Mouse (Mus musculus): Measurements from ENCODE around the gene Kalrn. TPM values are rescaled to one million over a fixed set of nuclear protein-coding genes. Genes with fewer than 3 reads are reported as not detected.

Kalrn gene
- polyA plus RNA-seq, 1 experiment: 309 TPM

- Histone ChIP-seq H3K9me3 (no peaks in the 10 kb centered on the region), H3K4me3 (replicated peaks) (no peak overlapping the region), H3K27me3 (replicated peaks) (peaks cover 68% of the 10 kb centered on the region), H3K4me1 (peaks cover 3% of the 10 kb centered on the region; the same call in 1 of the 2 replicates), H3K36me3 (replicated peaks; ENCODE audit: low read length) (no peaks in the 10 kb centered on the region)
- TF ChIP-seq FLI1 (IDR thresholded peaks at IDR 0.05; ENCODE audit: low read length): no peak
Measured at GRCm38 (mm10) chr16:34560814-34561213, 12.5 kb downstream of the Kalrn start.

GRCm38 (mm10) chr16:34560411-34560810 is 12.9 kb downstream of the Kalrn start:
- no peak for TF ChIP-seq FLI1 (IDR thresholded peaks at IDR 0.05; ENCODE audit: low read length)
- TF ChIP-seq GATA1 (IDR thresholded peaks at IDR 0.05; ENCODE audit: borderline replicate concordance, low read length): no peak
- H3K27me3 ChIP-seq (replicated peaks): peaks cover 64% of the 10 kb centered on the region

GRCm38 (mm10) chr16:34557891-34558290 is 15.4 kb downstream of the Kalrn start:
- Histone ChIP-seq H3K4me1 (peaks cover 6% of the 10 kb centered on the region; the same call in 1 of the 2 replicates), H3K36me3 (replicated peaks; ENCODE audit: low read length) (no peaks in the 10 kb centered on the region), H3K27me3 (replicated peaks) (peaks cover 51% of the 10 kb centered on the region), H3K4me3 (replicated peaks) (no peak overlapping the region), H3K9me3 (no peaks in the 10 kb centered on the region)
- no peak for TF ChIP-seq FLI1 (IDR thresholded peaks at IDR 0.05; ENCODE audit: low read length)
- no peak for TF ChIP-seq GATA1 (IDR thresholded peaks at IDR 0.05; ENCODE audit: borderline replicate concordance, low read length)

More at GRCm38 (mm10) chr16:34560411-34560810, 12.9 kb downstream of the Kalrn start:
- peaks cover 6% of the 10 kb centered on the region; the same call in 1 of the 2 replicates for H3K4me1 ChIP-seq
- H3K4me3 ChIP-seq (replicated peaks): no peak overlapping the region
- H3K36me3 ChIP-seq (replicated peaks; ENCODE audit: low read length): no peaks in the 10 kb centered on the region
- H3K9me3 ChIP-seq: no peaks in the 10 kb centered on the region

- Histone ChIP-seq H3K9me3 (no peaks in the 10 kb centered on the region), H3K4me3 (replicated peaks) (no peak overlapping the region), H3K27me3 (replicated peaks) (peaks cover 53% of the 10 kb centered on the region), H3K36me3 (replicated peaks; ENCODE audit: low read length) (no peaks in the 10 kb centered on the region), H3K4me1 (peaks cover 6% of the 10 kb centered on the region; the same call in 1 of the 2 replicates)
- TF ChIP-seq FLI1 (IDR thresholded peaks at IDR 0.05; ENCODE audit: low read length): no peak
- no peak for TF ChIP-seq GATA1 (IDR thresholded peaks at IDR 0.05; ENCODE audit: borderline replicate concordance, low read length)
Measured at GRCm38 (mm10) chr16:34552731-34553130, 20.6 kb downstream of the Kalrn start.

GRCm38 (mm10) chr16:34549470-34549999 is 23.8 kb downstream of the Kalrn start:
- no peaks in the 10 kb centered on the region for H3K36me3 ChIP-seq (replicated peaks; ENCODE audit: low read length)
- TF ChIP-seq FLI1 (IDR thresholded peaks at IDR 0.05; ENCODE audit: low read length) (no peak), GATA1 (IDR thresholded peaks at IDR 0.05; ENCODE audit: borderline replicate concordance, low read length) (no peak)
- no peaks in the 10 kb centered on the region for H3K4me1 ChIP-seq
- H3K9me3 ChIP-seq: no peaks in the 10 kb centered on the region
- peaks cover 62% of the 10 kb centered on the region for H3K27me3 ChIP-seq (replicated peaks)
- no peak overlapping the region for H3K4me3 ChIP-seq (replicated peaks)

- TF ChIP-seq FLI1 (IDR thresholded peaks at IDR 0.05; ENCODE audit: low read length) (no peak), GATA1 (IDR thresholded peaks at IDR 0.05; ENCODE audit: borderline replicate concordance, low read length) (no peak)
- Histone ChIP-seq H3K27me3 (replicated peaks) (peaks cover 58% of the 10 kb centered on the region), H3K4me1 (no peaks in the 10 kb centered on the region), H3K36me3 (replicated peaks; ENCODE audit: low read length) (no peaks in the 10 kb centered on the region), H3K9me3 (peaks cover 11% of the 10 kb centered on the region), H3K4me3 (replicated peaks) (no peak overlapping the region)
Measured at GRCm38 (mm10) chr16:34546805-34547509, 26.4 kb downstream of the Kalrn start.

- Histone ChIP-seq H3K36me3 (replicated peaks; ENCODE audit: low read length) (no peaks in the 10 kb centered on the region), H3K4me1 (no peaks in the 10 kb centered on the region), H3K27me3 (replicated peaks) (peaks cover 55% of the 10 kb centered on the region), H3K9me3 (peaks cover 11% of the 10 kb centered on the region), H3K4me3 (replicated peaks) (no peak overlapping the region)
- TF ChIP-seq GATA1 (IDR thresholded peaks at IDR 0.05; ENCODE audit: borderline replicate concordance, low read length): no peak
Measured at GRCm38 (mm10) chr16:34543754-34544153, 29.6 kb downstream of the Kalrn start.

GRCm38 (mm10) chr16:34542341-34542740 is 31.0 kb downstream of the Kalrn start:
- H3K27me3 ChIP-seq (replicated peaks): peaks cover 60% of the 10 kb centered on the region
- peaks cover 11% of the 10 kb centered on the region for H3K9me3 ChIP-seq
- no peak overlapping the region for H3K4me3 ChIP-seq (replicated peaks)
- no peaks in the 10 kb centered on the region for H3K36me3 ChIP-seq (replicated peaks; ENCODE audit: low read length)
- TF ChIP-seq FLI1 (IDR thresholded peaks at IDR 0.05; ENCODE audit: low read length) (no peak), GATA1 (IDR thresholded peaks at IDR 0.05; ENCODE audit: borderline replicate concordance, low read length) (no peak)
- H3K4me1 ChIP-seq: no peaks in the 10 kb centered on the region

- Histone ChIP-seq H3K27me3 (replicated peaks) (peaks cover 38% of the 10 kb centered on the region), H3K4me3 (replicated peaks) (no peak overlapping the region), H3K4me1 (peaks cover 20% of the 10 kb centered on the region), H3K9me3 (peaks cover 11% of the 10 kb centered on the region), H3K36me3 (replicated peaks; ENCODE audit: low read length) (no peaks in the 10 kb centered on the region)
- TF ChIP-seq FLI1 (IDR thresholded peaks at IDR 0.05; ENCODE audit: low read length): no peak
- TF ChIP-seq GATA1 (IDR thresholded peaks at IDR 0.05; ENCODE audit: borderline replicate concordance, low read length): no peak
Measured at GRCm38 (mm10) chr16:34538679-34539185, 34.6 kb downstream of the Kalrn start.

- TF ChIP-seq GATA1 (IDR thresholded peaks at IDR 0.05; ENCODE audit: borderline replicate concordance, low read length) (no peak), FLI1 (IDR thresholded peaks at IDR 0.05; ENCODE audit: low read length) (no peak)
Measured at GRCm38 (mm10) chr16:34536300-34536699, 37.0 kb downstream of the Kalrn start.

More at GRCm38 (mm10) chr16:34536300-34536699, 37.0 kb downstream of the Kalrn start:
- no peaks in the 10 kb centered on the region for H3K36me3 ChIP-seq (replicated peaks; ENCODE audit: low read length)
- H3K27me3 ChIP-seq (replicated peaks): peaks cover 28% of the 10 kb centered on the region
- H3K4me1 ChIP-seq: peaks cover 23% of the 10 kb centered on the region
- no peak overlapping the region for H3K4me3 ChIP-seq (replicated peaks)
- no peaks in the 10 kb centered on the region for H3K9me3 ChIP-seq

Data from megakaryocyte, embryonic 14.5 days (primary cell).